ENCODE assay signal across 8 mouse cellular contexts in genomic region chr3:139205444-139205998, GRCm38 (mm10). TPM values are rescaled to one million over a fixed set of nuclear protein-coding genes. Genes with fewer than 3 reads are reported as not detected.
DNase-seq lines count a peak whose midpoint lies in the region; ATAC-seq and TF ChIP-seq lines count a peak whose summit lies in the region.

Stpg2 (plus strand) TSS chr3:139205694.

- peak within 1 kb of the TSS; percentile 80 for H3K4me2 ChIP-seq in hindbrain, postnatal 0 days (ENCODE audit: low read depth, low read length)

- under 1% methylated on average over 49 of the region's 49 CpGs for WGBS in hindbrain, postnatal 0 days

- H3K36me3 ChIP-seq in hindbrain, postnatal 0 days (ENCODE audit: insufficient read depth, low read length): no peaks in the 10 kb centered on the region

- no peaks in the 10 kb centered on the region for H3K9me3 ChIP-seq in hindbrain, postnatal 0 days (ENCODE audit: low read length)

- peak within 1 kb of the TSS; percentile 77 for H3K9ac ChIP-seq in hindbrain, postnatal 0 days (replicated peaks; ENCODE audit: low read length)

- peak within 1 kb of the TSS; percentile 66 for H3K4me3 ChIP-seq in hindbrain, postnatal 0 days (ENCODE audit: low read length)

- DNase-seq in adrenal gland, adult 2 months: peak; percentile 93
- DNase-seq in embryo, embryonic 11 days: peak; percentile 96
- DNase-seq in gastrocnemius, postnatal 10 days: peak; percentile 92
- DNase-seq in hindbrain, postnatal 0 days (ENCODE audit: low spot score): peak; percentile 98
- DNase-seq in left cerebral cortex, adult 11 months (ENCODE audit: low spot score): peak; percentile 92
- peak; percentile 86 for DNase-seq in lung, postnatal 25 days (ENCODE audit: low spot score)
- DNase-seq in retina, adult 2 months (ENCODE audit: low read depth, low spot score): peak; percentile 92
- peak; percentile 96 for DNase-seq in thymus, postnatal 14 days

- H3K4me1 ChIP-seq in hindbrain, postnatal 0 days (ENCODE audit: insufficient read depth, low read length): no peaks in the 10 kb centered on the region

- TF ChIP-seq CTCF in hindbrain, postnatal 0 days (IDR thresholded peaks at IDR 0.05; ENCODE audit: low read depth): peak; percentile 22

- H3K27ac ChIP-seq in hindbrain, postnatal 0 days: peak within 1 kb of the TSS; percentile 94

- H3K27me3 ChIP-seq in hindbrain, postnatal 0 days (ENCODE audit: insufficient read depth, low read length): peaks cover 7% of the 10 kb centered on the region; the same call in 1 of the 2 replicates

- ATAC-seq in hindbrain, postnatal 0 days: peak; percentile 99

RNA-seq across cellular contexts. Expression of gene Stpg2, which starts in this region (rescaled TPM):
- total RNA-seq in adrenal gland, adult 2 months (2021): not detected
- polyA plus RNA-seq in adrenal gland, adult 2 months (2012; rRNA removed): 0.07 TPM in 1 of 2 replicates, not detected in the other
- total RNA-seq in gastrocnemius, postnatal 10 days (2021): not detected
- total RNA-seq in hindbrain, postnatal 0 days (2014; rRNA removed): not detected in 2 replicates
- 0.06 and 0.14 TPM in 2 replicates for polyA plus RNA-seq in hindbrain, postnatal 0 days (2015; fragmentation: Nextera tagmentation; extraction: Ambion mirVana)

Comparison
In these comparisons a context has a peak if more than half of its experiments do, and no peak if none do; other contexts are left out.
1. Peak in every context shown above with its lines: DNase-seq, ATAC-seq, H3K4me3 ChIP-seq and H3K27ac ChIP-seq.
2. Peak in DNase-seq in adrenal gland, adult 2 months; RNA of the gene not detected or under 1 TPM.
3. Peak in DNase-seq in gastrocnemius, postnatal 10 days; RNA of the gene not detected or under 1 TPM.
4. Peak in DNase-seq, ATAC-seq, H3K4me3 ChIP-seq, H3K27ac ChIP-seq, H3K9ac ChIP-seq and H3K4me2 ChIP-seq in hindbrain, postnatal 0 days; RNA of the gene not detected or under 1 TPM.